Mouse (Mus musculus) embryonic fibroblast, embryonic 13.5 days (primary cell): ENCODE measurements at regions not wholly inside any gene's neighbourhood (a gene's known extent, or its start where the extent isn't known, plus 50 kb on each side); places are given as distances from the start of the nearest gene placed in this dataset.

Source experiments
- CTCF ChIP-seq: IDR thresholded peaks from 2 replicates; pipeline ENCODE4 v1.5.1; 2011; ENCODE audit warnings: mild to moderate bottlenecking, control low read depth, low read length, moderate library complexity, borderline replicate concordance; ENCODE audit not compliant: insufficient read depth
- POLR2A ChIP-seq: IDR thresholded peaks from 2 replicates; pipeline ENCODE4 v1.6.1; 2011; ENCODE audit warnings: low read depth, mild to moderate bottlenecking, control low read depth, low read length, moderate library complexity

DNA sequence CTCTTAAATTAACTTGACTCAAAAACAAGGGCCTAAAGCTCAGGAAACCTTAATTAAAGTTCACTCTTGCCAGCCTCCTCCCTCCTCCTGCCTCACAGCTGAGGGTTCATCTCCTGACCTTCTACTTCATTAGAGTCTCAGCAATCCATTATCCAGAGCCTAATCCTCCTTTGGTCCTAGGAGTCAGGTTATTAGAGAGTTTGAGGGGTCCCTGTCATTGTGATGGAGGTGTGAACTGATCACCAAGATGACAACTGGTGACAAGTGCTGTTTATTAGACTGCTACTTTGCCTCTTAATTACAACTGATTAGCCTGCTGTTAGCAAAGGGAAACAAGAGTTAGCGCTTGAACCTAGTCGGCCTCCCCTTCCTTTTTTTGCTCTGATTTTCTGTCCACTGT is 481.1 kb downstream of the Ofcc1 start:
- no peak for TF ChIP-seq CTCF
- TF ChIP-seq POLR2A, result no peak
